Mouse (Mus musculus) adrenal gland, adult 2 months (tissue): ENCODE results near the gene Pdzk1. TPM values are rescaled to one million over a fixed set of nuclear protein-coding genes. Genes with fewer than 3 reads are reported as not detected.
A peak's percentile ranks its signal among the peaks of the same experiment; 100 is the strongest.

Source experiments
- DNase-seq: peaks from one replicate; pipeline ENCODE4 v3.0.0; 2021
- polyA plus RNA-seq: library from polyadenylated mRNA; depleted of rRNA; stranded (reverse); fragments of >200 nt; gene quantifications from 2 replicates; pipeline ENCODE4 v1.2.3, GENCODE M21; 2012
- total RNA-seq, 2 experiments: library from RNA; stranded (reverse); gene quantifications; 2 replicates each; pipeline ENCODE4 v1.2.3; 2021

Pdzk1 gene
- total and polyA plus RNA-seq, 3 experiments = 0.26 to 0.35 TPM; not detected in 1

DNA sequence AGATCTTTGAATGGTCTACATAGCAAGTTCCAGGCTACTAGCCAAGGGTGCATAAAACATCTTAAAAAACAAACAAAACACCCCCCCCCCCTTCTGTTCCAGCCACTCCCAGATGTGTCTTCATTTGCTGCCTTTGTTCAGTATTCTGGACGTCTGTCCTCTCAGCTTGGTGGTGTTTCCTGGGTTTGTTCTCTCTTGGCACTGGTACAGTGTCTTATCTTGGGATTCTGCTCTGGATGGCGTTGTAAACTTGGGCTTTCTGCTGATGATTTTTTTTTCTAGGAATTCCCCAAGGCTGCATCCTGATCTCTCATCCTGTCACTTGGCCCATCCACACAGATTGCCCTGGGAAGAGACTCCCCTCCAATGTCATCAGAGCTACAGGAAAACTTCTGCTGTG is 7.3 kb downstream of the Pdzk1 start:
- no peak for DNase-seq

DNA sequence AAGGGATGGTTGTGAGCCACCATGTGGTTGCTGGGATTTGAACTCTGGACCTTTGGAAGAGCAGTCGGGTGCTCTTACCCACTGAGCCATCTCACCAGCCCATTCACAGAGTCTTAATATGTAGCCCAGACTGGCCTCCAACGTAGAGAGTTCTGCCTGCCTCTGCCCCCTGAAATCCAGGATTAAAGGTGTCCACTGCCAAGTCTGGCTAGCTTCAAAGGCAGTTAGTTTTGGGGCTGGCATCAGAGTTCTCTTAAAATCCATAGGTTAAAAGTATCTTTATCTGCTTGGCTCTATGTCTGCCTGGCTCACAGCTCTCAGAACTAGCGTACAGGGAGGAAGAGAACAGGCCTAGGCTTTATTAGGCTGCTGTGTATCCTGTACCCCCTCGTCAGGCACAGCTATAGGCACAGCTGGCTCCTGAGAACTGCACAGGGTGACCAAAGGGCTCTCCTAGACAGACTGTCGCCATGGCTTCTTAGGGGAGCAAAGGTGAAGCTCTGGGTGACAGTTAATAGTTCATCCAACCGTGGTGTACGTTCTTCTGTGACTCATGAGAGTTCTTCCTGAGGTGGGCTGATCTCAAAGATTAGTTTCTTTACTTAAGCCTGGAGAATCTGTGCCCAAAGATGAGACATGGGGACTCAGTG is 10.0 kb downstream of the Pdzk1 start:
- DNase-seq = no peak

DNA sequence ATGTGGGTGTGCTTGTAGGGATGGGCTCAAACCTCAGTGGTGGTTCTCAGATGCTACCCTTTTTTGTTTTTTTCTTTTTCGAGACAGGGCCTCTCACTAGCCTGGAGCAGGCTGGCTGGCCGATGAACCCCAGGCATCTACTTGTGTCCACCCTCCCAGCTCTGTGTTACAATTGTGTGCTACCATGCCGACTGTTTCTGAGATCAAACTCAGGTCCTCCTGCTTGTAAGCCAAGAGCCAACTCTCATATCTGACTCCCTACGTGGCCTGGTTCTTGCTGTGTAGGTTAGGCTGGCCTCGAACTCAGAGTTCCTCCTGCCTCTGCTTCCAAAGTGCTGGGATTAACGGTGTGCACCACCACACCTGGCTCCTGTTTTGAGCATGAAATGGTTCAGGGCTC is 16.1 kb downstream of the Pdzk1 start:
- no peak for DNase-seq

DNA sequence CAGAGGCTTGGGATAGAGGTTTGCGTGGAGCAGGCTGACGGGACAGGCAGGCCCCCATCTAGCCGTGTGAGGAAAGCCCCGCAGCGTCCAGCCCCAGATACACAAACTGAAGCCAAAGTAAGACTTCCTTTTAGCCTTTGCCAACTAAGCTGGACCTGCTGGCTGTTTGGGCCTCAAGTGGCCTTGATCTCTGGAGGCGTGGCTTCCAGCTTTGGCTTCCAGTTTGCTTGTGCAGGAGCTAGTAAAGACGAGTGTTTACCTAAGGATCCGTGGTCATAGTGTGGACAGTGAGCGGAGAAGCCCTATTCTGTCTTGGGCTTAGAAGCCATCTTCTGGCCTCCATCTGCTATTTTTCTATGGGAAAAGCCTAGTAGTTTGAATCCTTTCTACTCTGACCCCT is 16.7 kb downstream of the Pdzk1 start:
- peak; percentile 76 for DNase-seq

DNA sequence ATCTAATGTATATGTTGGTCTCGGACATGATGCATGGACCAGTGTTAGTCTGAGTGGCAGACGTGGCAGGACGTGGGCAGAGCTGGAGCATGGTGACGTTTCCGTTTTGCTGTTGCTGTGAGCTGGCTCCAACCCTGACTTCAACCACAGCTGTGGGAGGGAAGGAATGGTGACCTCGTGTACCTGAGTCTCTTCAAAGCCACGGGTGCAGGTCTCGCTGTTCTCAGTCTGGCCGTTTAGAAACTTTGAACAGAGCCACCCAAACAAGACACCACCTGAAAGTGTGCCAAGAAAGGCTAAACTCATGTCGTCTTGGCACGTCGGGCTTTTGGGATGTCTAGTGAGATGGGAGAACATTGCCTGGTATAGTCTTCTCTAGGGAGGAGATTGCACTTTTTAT is 17.9 kb downstream of the Pdzk1 start:
- DNase-seq = no peak

DNA sequence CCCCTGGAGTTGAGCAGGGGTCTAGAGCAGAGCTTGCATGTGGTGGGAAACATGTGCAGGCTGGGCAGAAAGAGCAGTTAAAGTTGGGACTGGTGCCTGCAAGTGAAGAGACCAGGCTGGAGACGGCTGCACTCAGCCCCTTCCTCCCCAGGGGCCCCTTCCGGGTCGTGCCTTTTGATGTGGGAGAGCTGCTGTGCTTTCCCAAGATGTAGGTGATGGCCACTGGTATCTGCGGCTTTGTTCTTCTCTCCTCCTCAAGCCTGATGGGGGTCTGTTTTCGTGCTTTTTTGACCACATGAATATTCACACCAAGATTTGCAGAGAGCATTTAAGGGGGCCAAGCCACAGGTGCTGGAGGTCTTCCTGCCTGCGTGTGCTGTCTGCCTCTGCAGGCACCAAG is 18.6 kb downstream of the Pdzk1 start:
- DNase-seq = no peak

DNA sequence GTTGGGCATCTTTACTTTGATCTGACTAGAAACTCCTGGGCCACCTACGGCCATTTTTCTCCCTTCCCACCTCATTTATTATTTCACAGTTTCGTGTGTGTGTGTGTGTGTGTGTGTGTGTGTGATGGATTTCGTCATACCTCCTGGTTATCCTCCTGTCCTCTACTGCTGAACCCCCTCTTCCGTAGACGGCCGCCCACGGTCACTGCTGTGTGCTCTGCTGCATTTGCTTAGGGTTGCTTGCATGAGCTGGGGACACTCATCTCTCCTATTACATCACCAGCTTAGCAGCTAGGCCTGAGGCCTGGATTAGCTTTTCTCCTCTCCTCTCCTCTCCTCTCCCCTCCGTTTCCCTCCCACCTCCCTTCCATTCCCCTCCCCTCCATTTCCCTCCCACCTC is 19.4 kb downstream of the Pdzk1 start:
- no peak for DNase-seq

DNA sequence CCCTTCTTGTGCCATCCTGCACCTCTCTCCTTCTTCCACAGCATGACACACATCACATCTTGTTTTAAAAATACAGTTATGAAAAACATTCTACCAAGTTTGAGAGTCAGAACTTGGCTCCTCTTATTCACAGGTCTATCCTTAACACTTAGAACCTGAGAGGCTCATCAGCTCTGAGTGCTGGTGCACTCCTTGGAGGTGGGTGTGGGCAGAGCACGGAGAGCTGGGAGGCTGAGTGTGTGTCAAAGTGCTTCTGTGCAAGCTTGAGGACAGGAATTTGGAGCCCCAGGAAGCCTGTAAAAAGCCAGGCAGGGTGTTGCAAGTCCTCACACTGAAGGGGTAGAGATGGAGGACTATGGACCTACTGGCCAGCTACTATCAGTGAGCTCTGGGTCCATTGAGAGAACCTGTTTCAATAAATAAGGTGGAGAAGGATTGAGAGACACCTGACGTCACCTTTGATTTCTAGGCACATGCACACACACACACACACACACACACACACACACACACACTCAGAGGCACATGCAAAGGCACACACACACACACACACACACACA is 20.2 kb downstream of the Pdzk1 start:
- DNase-seq = no peak

DNA sequence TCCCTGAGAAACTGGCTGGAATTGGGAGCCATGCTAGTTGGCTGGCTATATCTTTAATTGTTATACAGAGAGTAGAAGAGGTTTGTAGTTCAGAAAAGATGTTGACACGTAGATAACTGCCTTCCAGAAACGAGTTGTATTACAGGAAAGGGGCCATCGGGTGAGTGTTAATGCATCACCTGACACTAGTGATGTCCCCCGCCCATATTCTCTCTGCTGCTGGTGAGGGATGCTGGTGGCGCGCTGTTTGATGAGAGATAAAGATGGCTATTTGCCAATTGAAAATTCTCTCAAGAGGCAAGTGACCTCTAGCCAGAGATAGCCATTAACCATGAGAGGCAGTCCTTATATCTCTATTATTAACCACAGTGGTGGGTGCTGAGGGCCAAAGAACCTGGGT is 23.5 kb downstream of the Pdzk1 start:
- DNase-seq = no peak

DNA sequence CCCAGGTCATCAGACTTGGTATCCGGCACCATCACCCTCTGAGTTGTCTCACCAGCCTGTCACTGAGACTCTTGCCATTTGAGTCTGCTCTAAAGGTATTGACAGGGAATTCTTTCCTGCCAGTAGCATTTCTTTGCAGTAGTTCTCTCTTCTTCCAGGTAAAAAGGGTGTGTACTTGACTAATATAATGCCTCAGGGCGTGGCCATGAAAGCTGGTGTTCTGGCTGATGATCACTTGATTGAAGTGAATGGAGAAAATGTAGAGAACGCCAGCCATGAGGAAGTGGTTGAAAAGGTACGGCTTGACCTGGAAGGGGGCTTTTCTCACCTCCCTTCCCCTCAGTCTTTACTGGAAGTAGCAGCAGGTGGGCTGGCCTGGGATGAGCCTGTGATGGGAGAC is 25.3 kb downstream of the Pdzk1 start:
- no peak for DNase-seq

DNA sequence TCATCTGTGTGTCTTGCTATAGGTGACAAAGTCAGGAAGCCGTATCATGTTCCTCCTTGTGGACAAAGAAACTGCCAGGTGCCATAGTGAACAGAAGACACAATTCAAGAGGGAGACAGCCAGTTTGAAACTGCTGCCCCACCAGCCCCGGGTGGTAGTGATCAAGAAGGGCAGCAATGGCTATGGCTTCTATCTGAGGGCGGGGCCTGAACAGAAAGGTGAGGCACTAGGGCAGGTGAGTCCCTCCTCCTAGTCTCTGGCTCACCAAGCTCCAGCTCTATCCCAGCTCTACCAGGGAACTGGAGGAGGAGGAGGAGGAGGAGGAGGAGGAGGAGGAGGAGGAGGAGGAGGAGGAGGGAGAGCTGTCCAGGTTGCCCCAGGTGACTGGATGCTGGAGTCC is 26.7 kb downstream of the Pdzk1 start:
- DNase-seq = no peak

DNA sequence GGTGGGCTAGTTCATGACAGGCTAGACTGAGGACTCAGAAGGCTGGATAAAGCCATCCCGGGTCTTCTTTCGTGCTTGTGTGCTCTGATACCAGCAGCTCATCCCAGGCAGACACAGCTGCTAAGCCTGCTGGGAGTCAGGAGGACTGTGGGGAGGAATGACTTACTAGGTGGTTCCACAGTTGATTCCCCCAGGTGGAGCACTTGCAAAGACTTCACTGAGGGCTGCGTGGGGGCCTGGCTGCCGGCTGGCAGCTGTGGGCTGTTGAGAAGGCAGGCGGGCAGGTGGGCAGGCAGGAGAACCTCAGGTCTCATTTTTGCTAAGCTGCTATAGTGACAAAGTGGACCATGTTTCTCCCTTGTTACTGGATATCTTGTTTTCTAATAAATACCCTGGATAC is 31.4 kb downstream of the Pdzk1 start:
- DNase-seq = no peak

DNA sequence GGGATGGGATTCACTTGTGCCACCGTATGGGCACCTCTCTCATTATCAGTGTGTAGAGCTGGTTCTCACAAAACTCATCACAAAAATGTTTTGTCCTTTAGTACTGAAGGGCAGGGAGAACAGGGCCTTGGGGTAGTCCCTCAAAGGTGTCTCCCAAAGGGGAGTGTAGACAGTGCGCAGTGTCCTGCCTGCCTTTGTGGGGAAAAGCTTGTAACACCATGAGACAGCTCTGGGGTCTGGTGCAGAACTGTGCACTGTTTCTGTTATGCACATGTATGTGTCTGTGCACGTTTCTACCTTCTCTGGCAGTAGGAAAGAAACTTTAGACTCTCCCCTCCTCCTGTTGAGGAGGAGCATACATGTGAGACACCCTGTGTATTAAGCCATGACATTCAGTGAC is 38.8 kb downstream of the Pdzk1 start:
- no peak for DNase-seq

DNA sequence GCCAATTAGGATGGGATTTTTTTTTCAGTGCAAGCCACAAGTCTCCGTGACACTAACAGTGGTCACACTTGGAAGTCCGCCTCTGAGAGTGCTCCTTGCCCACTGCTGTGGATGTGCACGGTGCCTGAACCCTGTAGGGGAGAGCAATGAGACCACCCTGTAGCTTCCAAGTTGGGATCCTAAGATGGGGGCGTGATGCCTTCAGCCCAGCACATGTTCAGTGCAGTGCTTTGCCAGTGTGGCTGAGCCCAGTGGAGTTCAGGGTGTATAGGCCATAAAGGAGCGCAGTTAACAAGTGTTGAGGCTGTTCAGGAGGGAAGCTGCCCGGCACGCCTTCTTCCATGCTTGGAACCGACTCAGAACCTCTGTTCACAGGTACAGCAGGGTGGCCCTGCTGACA is 39.5 kb downstream of the Pdzk1 start:
- DNase-seq = no peak

DNA sequence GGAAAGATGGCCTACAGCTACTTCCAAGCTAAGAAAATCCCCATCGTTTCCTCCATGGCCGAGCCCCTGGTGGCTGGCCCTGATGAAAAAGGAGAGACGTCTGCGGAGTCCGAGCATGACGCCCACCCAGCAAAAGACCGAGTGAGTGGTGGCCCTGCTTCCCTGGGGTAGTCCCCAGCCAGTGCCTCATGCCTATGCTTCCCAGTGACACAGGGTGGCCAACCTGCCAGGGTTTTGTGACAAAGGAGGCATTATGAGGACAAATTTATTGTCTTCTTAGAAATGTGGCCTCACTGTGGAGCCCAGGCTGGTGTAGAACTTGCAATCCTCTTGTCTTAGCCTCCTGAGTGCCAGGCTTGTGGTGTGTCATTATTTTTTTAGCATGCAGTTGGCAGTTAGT is 40.0 kb downstream of the Pdzk1 start:
- DNase-seq = no peak

DNA sequence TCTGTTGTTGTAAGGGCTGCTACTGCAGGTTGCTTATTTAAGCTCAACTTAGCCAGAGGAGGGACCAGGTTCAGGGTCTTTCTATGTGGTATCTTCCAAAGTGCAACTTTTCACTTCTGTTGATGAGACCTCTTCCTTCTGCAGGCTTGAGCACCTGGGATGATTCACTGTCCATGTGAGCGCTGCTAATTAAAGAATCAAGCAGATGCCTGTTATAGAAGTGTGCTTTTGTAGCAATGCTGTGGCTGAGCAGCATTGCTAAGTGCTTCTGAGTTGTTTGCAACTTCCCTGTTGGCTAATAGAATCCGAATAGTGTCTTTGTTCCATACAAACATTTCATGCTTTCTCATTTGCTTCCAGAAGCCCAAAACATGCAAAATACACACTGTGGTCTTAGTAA is 41.2 kb downstream of the Pdzk1 start:
- DNase-seq = no peak

DNA sequence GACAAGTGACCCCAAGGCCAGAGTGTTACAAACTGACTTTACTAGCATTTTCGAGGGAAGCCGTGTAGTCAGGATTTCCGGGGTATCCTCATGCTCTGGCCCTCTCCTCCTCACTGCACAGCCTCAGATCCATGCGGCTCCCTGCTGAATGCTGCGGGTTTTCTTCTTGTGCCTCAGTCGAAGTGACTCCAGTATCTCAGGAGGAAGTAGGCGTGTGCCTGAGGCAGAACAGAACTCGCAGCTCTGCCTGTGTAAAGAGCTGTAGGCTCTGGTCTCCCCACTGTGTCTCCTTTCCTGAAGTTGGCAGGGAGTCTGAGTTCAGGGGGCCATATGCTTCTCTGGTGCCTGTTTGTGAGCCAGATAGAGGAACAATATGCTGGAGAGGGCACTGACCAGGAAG is 42.0 kb downstream of the Pdzk1 start:
- no peak for DNase-seq

DNA sequence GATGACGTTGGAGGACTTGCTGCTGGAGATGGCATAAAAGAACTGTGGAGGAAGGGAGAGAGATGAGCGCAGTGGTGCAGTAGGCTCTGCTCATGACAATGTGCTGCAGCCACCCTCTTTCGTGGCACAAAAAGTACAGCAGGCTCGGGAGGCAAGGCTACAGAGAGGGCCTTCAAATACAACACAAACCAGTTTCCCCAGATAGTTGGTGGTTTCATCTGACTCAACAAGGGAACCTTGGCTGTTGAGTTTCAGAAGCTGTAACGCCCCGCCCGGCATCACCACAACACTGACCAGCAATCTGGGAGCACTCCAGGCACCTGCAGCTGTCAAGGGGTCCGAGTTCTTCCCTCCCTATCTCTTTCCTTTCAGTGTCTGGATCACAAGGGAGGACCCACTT is 43.4 kb downstream of the Pdzk1 start:
- DNase-seq = no peak

DNA sequence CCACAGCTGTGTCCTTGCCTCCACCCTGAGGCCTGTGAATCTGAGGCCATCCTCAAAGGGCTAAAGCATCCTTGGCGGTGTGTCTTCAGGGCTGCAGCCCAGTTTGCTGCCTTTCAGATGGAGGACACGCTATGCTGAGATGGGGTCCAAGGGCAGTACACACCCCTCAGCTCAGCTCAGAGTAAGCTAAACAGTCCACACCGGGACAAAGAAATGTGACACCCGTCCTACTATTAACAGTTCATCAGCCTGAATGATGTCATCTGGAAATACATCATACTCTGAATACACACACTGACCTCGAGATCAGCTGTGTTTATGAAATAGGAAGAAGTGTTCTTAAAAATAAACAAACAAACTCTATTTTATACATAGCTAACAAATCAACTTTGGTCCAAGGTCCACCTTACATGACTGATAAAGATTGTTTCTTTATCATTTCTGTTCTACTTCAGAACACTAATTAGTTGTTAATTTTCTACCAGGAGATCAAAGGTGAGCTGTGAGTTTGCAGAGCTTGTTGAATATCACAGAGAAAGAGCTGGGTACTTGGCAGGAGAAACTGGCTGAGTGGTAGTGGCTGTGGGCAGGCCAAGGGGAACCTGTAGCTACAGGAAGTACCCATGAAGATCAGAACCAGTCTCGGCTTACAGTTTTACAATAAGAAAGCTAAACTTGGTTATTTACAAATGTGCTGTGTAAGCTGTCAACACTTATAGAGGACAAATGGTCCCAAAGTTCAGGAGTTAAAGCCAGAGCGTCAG is 45.9 kb downstream of the Pdzk1 start:
- DNase-seq = no peak

DNA sequence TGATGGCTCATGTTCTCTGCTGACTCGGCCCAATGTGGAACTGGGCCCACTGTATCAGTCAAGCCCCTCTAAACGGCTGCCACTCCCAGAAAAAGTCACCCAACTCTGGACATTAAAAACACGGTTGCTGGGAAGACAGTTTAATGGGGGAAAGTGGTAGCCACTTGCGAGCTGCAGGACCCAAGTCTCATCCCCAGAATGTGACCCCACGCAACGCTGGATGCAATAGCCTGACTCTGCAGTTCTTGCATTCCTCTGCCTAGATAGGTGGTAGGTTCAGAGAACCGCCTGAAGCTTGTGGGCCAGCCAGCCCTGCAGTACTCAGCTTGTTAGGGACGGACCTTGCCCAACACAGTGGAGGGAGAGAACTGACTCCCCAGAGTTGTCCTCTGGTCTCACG is 50.5 kb downstream of the Pdzk1 start:
- no peak for DNase-seq

DNA sequence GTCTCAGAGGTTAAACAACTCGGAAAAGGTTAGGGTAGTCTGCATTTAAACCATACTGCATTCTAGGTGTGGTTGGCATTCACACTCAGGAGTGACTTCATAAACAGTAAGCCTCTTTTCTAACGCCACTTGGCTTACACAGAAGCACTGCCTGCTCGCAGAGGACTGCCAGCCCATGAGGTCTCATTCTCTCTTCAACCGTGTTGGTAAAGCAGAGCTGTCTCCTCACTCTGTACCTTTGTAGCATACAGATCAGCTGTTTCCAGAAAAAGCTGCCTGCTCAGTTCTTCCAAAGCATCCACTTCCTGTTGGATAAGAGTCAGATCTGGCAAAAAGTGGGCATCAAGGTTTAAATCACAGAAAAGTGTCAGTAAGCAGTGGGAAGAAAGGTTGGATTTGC is 51.3 kb downstream of the Pdzk1 start:
- DNase-seq = no peak

DNA sequence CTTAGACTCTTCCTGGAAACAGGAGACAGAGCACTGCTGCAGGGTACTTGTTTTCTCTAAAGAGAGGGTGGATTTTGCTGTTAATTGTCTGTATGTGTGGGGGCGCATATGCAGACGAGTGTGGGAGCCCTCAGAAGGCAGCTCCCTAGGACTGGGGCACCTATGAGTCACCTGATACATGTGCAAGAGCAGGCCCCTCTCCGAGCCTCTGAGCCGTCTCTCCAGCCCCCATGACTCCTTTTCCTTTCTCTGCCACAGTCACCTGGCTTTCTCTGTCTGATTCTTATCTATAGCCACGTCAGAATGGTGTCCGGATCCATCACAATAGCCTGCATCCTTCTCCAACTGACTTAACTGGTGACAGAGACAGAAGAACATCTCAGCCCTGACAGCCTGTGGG is 52.5 kb downstream of the Pdzk1 start:
- no peak for DNase-seq

DNA sequence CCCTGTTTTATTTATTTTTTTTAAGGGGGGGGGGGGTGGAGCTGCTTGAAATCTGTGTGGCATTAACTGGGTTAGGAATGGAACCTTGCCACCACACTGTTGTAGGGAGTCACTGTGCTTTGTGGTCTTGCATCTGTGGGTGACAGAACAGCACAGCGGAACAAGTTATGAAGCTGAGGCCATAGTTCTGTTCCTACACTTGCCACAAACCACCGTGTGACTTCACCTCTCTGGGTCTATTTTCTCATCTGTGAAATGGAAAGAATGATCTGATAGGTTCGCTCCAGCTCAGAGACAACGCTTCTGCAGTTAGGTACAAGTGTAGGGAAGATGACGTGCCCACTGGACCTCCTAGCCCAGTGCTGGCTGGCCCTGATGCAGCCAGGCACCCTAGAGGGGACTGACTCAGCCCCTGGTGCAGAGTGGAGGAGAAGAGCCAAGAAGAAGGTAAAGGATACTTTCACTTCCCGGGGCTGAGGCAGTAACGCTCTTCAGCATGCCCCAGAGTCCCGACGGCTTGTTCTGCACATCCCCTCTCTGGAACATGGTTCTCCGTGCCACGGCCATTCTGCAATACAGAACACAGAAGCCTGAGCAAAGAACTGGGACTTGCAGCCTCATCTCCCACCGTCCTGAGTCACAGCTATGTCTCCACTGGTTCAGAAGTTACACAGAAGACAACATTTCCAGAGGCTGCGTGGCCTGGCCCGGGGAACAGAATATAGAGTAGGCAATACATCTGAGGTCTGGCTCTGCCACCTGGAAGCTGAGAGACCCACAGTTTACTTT is 53.2 kb downstream of the Pdzk1 start:
- DNase-seq = no peak
